Mouse (Mus musculus) heart, adult 8-10 months (tissue): ENCODE measurements around the gene Plxna4. TPM values are rescaled to one million over a fixed set of nuclear protein-coding genes. Genes with fewer than 3 reads are reported as not detected.

Source experiments
- DNase-seq: peaks from one replicate; pipeline ENCODE4 v3.0.0; 2022; ENCODE audit warnings: low spot score
- total RNA-seq, 4 experiments: library from RNA; stranded (reverse); gene quantifications; 2 replicates each; pipeline ENCODE4 v1.2.4; 2022

Gene Plxna4
- total RNA-seq, 4 experiments from 2014 or later: 11.5 to 15.2 (median 13.8) TPM

- DNase-seq: no peak
Measured at GRCm38 (mm10) chr6:32177905-32178304, 410.1 kb downstream of the Plxna4 start.

DNA sequence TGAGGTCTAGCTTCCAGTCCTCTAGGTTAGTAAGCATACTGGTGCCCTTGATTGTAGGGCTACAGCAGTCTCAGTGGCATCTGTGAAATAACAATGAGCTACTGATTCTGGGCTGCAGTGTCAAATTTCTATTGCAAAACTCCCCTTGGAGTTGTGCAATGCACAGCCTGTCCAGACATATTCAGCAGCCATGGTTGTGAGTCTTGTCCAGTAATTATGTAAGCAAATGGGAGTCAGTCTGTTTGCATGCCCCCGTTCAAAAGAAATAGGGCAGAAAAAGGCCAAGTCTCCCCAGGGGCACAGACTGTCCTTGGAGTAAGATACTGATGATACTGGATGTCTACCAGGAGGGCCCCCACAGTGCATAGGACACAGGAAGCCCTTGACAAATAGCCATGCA is 420.3 kb downstream of the Plxna4 start:
- peak; percentile 55 for DNase-seq

- no peak for DNase-seq
Measured at GRCm38 (mm10) chr6:32160370-32160769, 427.6 kb downstream of the Plxna4 start.

DNA sequence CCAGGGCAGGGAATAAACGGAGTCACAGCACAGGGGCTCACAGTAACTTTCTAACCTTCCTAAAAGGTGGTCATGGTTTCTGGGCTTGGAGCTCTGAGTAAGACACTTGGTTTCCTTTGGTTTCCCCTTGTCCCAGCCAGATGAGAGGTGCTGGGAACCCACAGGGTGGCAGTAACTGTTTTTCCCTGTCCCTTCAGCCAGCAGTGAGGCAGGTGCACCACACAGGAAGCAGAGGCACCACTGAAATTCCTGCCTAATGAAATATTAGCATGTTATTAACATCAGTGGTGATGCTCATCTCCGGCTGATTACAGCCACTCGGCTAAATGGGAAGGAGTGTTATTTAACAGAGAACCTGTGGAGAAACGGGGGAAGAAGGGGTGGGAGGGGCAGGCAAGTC is 428.1 kb downstream of the Plxna4 start:
- DNase-seq: no peak

DNA sequence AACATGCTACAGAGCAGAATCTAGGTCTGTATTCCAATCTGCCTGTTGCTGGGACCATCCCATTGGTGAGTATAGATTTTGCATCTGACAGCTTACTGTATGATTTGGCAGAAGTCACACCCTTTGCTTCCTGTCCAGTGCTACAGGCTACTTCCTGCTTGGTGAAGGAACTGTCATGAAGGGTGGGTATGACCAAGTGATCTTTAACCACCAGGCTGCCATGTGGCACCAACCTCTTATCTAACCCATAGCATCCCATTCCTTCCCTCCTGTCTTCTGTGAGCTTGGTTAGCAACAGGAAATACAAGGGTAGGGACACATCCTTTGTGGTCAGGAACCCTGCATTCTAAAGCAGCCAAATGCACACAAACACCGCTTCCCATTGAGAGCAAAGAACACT is 429.6 kb downstream of the Plxna4 start:
- no peak for DNase-seq

- DNase-seq: no peak
Measured at GRCm38 (mm10) chr6:32153170-32153569, 434.8 kb downstream of the Plxna4 start.

GRCm38 (mm10) chr6:32150836-32151235 is 437.2 kb downstream of the Plxna4 start:
- peak; percentile 33 for DNase-seq

- no peak for DNase-seq
Measured at GRCm38 (mm10) chr6:32144771-32145170, 443.2 kb downstream of the Plxna4 start.

DNA sequence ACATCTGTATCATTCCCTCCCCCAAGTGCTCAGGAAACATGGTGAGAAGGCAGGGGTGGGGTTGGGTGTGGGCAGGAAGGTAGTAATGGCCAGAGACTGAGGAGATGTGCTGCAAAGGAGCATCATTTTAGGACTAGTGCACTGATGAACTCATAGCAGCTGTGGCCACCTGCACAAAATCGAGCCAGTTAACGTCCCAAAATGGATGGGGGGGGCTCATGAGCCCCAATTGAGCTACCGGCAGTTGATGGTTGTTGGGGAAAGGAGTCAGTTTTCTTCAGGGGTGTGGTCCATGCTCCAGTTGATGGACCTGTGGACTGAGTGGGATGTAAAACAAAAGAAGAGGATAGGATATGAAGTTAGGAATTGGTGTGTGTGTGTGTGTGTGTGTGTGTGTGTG is 448.5 kb downstream of the Plxna4 start:
- DNase-seq: no peak

DNA sequence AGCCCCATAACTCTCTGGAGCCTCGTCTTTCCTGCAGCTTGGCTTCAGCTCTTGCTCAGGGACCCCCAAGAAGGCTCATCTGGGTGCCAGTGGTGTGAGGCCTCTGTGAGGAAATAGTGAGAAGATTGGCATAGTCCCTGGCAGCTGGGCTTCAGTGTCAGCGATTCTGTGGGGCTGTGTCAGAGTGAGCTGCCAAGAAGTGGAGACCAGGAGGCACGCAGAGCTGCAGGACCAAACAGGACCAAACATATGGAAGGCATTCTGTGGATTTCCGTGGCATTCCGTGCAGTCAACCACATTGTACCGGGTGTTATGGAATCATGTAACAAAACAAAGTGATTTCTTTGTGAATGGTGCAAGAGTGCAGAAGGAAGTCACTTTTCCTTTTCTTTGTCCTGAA is 461.1 kb downstream of the Plxna4 start:
- DNase-seq: no peak

DNA sequence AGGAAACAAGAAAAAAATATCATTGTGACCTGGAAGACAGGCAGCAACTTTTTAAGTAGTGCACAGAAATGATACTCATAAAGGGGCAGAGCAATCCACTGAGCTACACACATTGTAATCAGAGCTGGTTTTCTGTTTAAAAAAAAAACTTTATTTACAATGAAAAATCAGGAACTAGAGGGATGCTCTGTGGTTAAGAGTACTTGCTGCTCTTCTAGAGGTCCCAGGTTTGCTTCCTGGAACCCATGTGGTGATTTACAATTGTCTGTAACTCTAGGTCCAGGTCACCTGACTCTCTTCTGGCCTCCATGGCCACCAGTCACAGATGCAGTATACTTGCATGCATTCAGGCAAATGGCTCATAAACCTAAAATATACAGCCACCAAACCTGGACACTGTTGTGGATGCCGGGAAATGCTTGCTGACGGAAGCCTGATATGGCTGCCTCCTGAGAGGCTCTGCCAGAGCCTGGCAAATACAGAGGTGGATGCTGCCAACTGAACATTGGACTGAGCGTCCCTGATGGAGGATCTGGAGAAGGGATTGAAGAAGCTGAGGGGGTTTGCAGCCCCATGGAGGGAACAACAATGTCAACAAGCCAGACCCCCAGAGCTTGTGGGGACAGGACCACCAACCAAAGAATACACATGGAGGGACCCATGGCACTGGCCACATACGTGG is 465.3 kb downstream of the Plxna4 start:
- no peak for DNase-seq

- no peak for DNase-seq
Measured at GRCm38 (mm10) chr6:32120931-32121330, 467.1 kb downstream of the Plxna4 start.

DNA sequence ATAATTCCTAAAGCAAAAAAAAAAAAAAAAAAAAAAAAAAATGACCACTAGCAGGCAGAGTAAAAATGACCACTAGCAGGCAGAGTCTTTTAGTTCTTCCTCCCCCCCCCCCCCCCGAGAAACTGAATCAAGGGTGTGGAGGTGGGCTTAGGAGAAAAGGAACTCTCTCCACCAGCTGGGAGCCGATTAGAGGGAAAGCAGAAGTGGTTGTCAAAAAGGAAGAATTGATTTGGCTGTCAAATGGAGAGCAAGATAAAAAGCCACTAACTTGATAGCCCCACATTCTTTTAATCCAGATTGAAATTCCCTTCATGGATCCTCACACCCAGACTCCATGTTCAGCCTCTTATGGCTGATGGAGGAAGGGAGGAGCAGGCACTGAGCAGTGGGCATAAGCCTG is 478.8 kb downstream of the Plxna4 start:
- no peak for DNase-seq

DNA sequence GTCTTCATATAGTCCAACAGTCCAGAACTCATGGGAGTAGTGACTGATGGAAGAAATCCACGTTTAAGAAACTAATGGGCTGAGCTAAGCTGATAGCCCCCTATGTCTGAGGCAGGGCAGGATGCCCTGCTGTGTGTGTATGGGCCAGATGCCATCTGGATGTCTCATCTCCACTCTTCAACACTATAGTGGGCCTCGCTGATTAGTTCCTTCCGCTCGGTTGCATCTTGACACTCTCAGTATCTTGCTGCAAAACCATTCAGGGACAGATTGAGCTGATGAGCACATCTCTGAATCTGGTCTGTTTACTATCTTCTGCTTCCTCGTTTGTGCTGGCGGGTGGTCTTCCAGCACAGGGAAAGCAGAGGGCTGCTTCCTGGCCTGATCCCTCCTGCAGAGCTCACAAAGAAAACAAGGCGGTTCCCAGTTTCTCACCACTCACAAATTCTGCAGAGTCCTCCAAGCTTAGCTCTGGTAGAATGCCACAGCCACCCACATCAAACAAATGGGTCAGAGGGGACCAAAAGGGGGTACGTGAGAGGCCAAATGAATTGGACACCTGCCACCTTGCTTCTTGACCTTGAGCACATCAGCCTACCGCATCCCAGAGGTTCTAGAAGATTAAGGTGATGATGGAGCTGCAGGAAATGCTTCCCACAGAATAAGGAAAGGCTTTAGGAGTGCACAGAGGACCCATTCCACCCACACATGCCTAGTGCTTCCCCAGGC is 482.3 kb downstream of the Plxna4 start:
- DNase-seq: no peak
